Mouse (Mus musculus): ENCODE results near the gene Ifitm3. TPM values are rescaled to one million over a fixed set of nuclear protein-coding genes. Genes with fewer than 3 reads are reported as not detected.

The Ifitm3 gene
- polyA plus RNA-seq, 1 experiment from 2014 or later = 9.7 TPM

- 82% methylated on average over 4 of the region's 4 CpGs for WGBS
- ATAC-seq (replicated peaks; ENCODE audit: low FRiP score) (no peak), DNase-seq (ENCODE audit: low spot score) (no peak)
- Histone ChIP-seq H3K9ac (ENCODE audit: low read length) (no peak within 1 kb of the TSS), H3K36me3 (ENCODE audit: control insufficient read depth, insufficient read depth, low read length) (no peaks in the 10 kb centered on the region), H3K27me3 (ENCODE audit: control insufficient read depth, insufficient read depth, low read length) (no peaks in the 10 kb centered on the region; the same call in 1 of the 2 replicates), H3K9me3 (ENCODE audit: control insufficient read depth, low read length) (no peaks in the 10 kb centered on the region), H3K4me3 (ENCODE audit: low read depth, low read length) (no peak within 1 kb of the TSS), H3K4me2 (ENCODE audit: low read depth, low read length, severe bottlenecking) (no peak within 1 kb of the TSS), H3K27ac (ENCODE audit: low read depth, low read length) (no peak within 1 kb of the TSS), H3K4me1 (replicated peaks; ENCODE audit: control insufficient read depth, insufficient read depth, low read length) (peaks cover 6% of the 10 kb centered on the region; the same call in 1 of the 2 replicates)
These were observed 43.6 kb downstream of the Ifitm3 start, which contains the start of gene Ifitm1 for GRCm38 (mm10) chr7:140966921-140967320. TSS of gene Ifitm1 (plus strand) at chr7:140967221.

- Histone ChIP-seq H3K9ac (ENCODE audit: low read length) (no peak overlapping the region), H3K4me1 (replicated peaks; ENCODE audit: control insufficient read depth, insufficient read depth, low read length) (peaks cover 4% of the 10 kb centered on the region; the same call in 1 of the 2 replicates), H3K9me3 (ENCODE audit: control insufficient read depth, low read length) (no peaks in the 10 kb centered on the region), H3K4me3 (ENCODE audit: low read depth, low read length) (no peak overlapping the region), H3K27me3 (ENCODE audit: control insufficient read depth, insufficient read depth, low read length) (no peaks in the 10 kb centered on the region), H3K36me3 (ENCODE audit: control insufficient read depth, insufficient read depth, low read length) (no peaks in the 10 kb centered on the region), H3K27ac (ENCODE audit: low read depth, low read length) (no peak overlapping the region), H3K4me2 (ENCODE audit: low read depth, low read length, severe bottlenecking) (no peak overlapping the region)
- DNase-seq (ENCODE audit: low spot score) (no peak), ATAC-seq (replicated peaks; ENCODE audit: low FRiP score) (no peak)
- 33% methylated on average over 2 of the region's 2 CpGs for WGBS
These were observed 47.8 kb downstream of the Ifitm3 start for GRCm38 (mm10) chr7:140962733-140963132.

GRCm38 (mm10) chr7:140961416-140961815, 49.2 kb downstream of the Ifitm3 start:
- H3K4me3 ChIP-seq (ENCODE audit: low read depth, low read length) = no peak overlapping the region
- ATAC-seq (replicated peaks; ENCODE audit: low FRiP score) = no peak
- H3K27me3 ChIP-seq (ENCODE audit: control insufficient read depth, insufficient read depth, low read length) = 0 out of 2 replicates have a peak, but pooled peaks cover 2% of the 10 kb centered on the region
- H3K9me3 ChIP-seq (ENCODE audit: control insufficient read depth, low read length) = no peaks in the 10 kb centered on the region
- H3K9ac ChIP-seq (ENCODE audit: low read length) = no peak overlapping the region
- H3K4me2 ChIP-seq (ENCODE audit: low read depth, low read length, severe bottlenecking) = no peak overlapping the region
- H3K27ac ChIP-seq (ENCODE audit: low read depth, low read length) = no peak overlapping the region
- no peaks in the 10 kb centered on the region for H3K36me3 ChIP-seq (ENCODE audit: control insufficient read depth, insufficient read depth, low read length)
- 52% methylated on average over 2 of the region's 2 CpGs for WGBS
- no peak for DNase-seq (ENCODE audit: low spot score)
- H3K4me1 ChIP-seq (replicated peaks; ENCODE audit: control insufficient read depth, insufficient read depth, low read length) = 0 out of 2 replicates have a peak, but pooled peaks cover 2% of the 10 kb centered on the region

GRCm38 (mm10) chr7:140960026-140960425, 50.5 kb downstream of the Ifitm3 start:
- no peak overlapping the region for H3K4me3 ChIP-seq (ENCODE audit: low read depth, low read length)
- H3K36me3 ChIP-seq (ENCODE audit: control insufficient read depth, insufficient read depth, low read length) = no peaks in the 10 kb centered on the region
- H3K9ac ChIP-seq (ENCODE audit: low read length) = no peak overlapping the region
- H3K4me2 ChIP-seq (ENCODE audit: low read depth, low read length, severe bottlenecking) = no peak overlapping the region
- WGBS = 36% methylated on average over 5 of the region's 5 CpGs
- 0 out of 2 replicates have a peak, but pooled peaks cover 2% of the 10 kb centered on the region for H3K27me3 ChIP-seq (ENCODE audit: control insufficient read depth, insufficient read depth, low read length)
- H3K4me1 ChIP-seq (replicated peaks; ENCODE audit: control insufficient read depth, insufficient read depth, low read length) = 0 out of 2 replicates have a peak, but pooled peaks cover 5% of the 10 kb centered on the region
- ATAC-seq (replicated peaks; ENCODE audit: low FRiP score) = no peak
- DNase-seq (ENCODE audit: low spot score) = no peak
- no peak overlapping the region for H3K27ac ChIP-seq (ENCODE audit: low read depth, low read length)
- no peaks in the 10 kb centered on the region for H3K9me3 ChIP-seq (ENCODE audit: control insufficient read depth, low read length)

Other genes starting within 250 kb of the Ifitm3 start
- gene Cyp2e1, start 247.0 kb downstream of the Ifitm3 start, polyA plus RNA-seq (2014; fragmentation: Nextera tagmentation; extraction: Ambion mirVana) = not detected in 2 replicates
- not detected in 2 replicates for gene Syce1, start 222.9 kb downstream of the Ifitm3 start, polyA plus RNA-seq (2014; fragmentation: Nextera tagmentation; extraction: Ambion mirVana)
- gene Zfp941, start 188.6 kb downstream of the Ifitm3 start, polyA plus RNA-seq (2014; fragmentation: Nextera tagmentation; extraction: Ambion mirVana) = 4.6 and 5.2 TPM in 2 replicates
- gene Urah, start 175.8 kb downstream of the Ifitm3 start, polyA plus RNA-seq (2014; fragmentation: Nextera tagmentation; extraction: Ambion mirVana) = 0.48 TPM in 1 of 2 replicates, not detected in the other
- not detected in 2 replicates for gene Scgb1c1, start 165.2 kb downstream of the Ifitm3 start, polyA plus RNA-seq (2014; fragmentation: Nextera tagmentation; extraction: Ambion mirVana)
- not detected in 2 replicates for gene Odf3, start 163.0 kb downstream of the Ifitm3 start, polyA plus RNA-seq (2014; fragmentation: Nextera tagmentation; extraction: Ambion mirVana)
- not detected in 2 replicates for gene Gm45785, start 154.4 kb downstream of the Ifitm3 start, polyA plus RNA-seq (2014; fragmentation: Nextera tagmentation; extraction: Ambion mirVana)
- gene Ric8a, start 153.8 kb downstream of the Ifitm3 start, polyA plus RNA-seq (2014; fragmentation: Nextera tagmentation; extraction: Ambion mirVana) = 57.2 and 63.0 TPM in 2 replicates
- gene Bet1l, start 153.2 kb downstream of the Ifitm3 start, polyA plus RNA-seq (2014; fragmentation: Nextera tagmentation; extraction: Ambion mirVana) = 27.2 and 29.1 TPM in 2 replicates
- gene Psmd13, start 128.8 kb downstream of the Ifitm3 start, polyA plus RNA-seq (2014; fragmentation: Nextera tagmentation; extraction: Ambion mirVana) = 242 and 244 TPM in 2 replicates
- 24.3 and 25.2 TPM in 2 replicates for gene Sirt3, start 128.5 kb downstream of the Ifitm3 start, polyA plus RNA-seq (2014; fragmentation: Nextera tagmentation; extraction: Ambion mirVana)
- gene Cox8b, start 110.3 kb downstream of the Ifitm3 start, polyA plus RNA-seq (2014; fragmentation: Nextera tagmentation; extraction: Ambion mirVana) = not detected in 2 replicates
- 0.11 and 0.37 TPM in 2 replicates for gene Nlrp6, start 89.9 kb downstream of the Ifitm3 start, polyA plus RNA-seq (2014; fragmentation: Nextera tagmentation; extraction: Ambion mirVana)
- gene Pgghg, start 69.4 kb downstream of the Ifitm3 start, polyA plus RNA-seq (2014; fragmentation: Nextera tagmentation; extraction: Ambion mirVana) = 15.8 and 16.1 TPM in 2 replicates
- gene Ifitm5, start 60.5 kb downstream of the Ifitm3 start, polyA plus RNA-seq (2014; fragmentation: Nextera tagmentation; extraction: Ambion mirVana) = 0.49 TPM in 1 of 2 replicates, not detected in the other
- not detected in 2 replicates for gene Gm45717, start 54.8 kb downstream of the Ifitm3 start, polyA plus RNA-seq (2014; fragmentation: Nextera tagmentation; extraction: Ambion mirVana)
- 225 and 231 TPM in 2 replicates for gene Ifitm2, start 54.8 kb downstream of the Ifitm3 start, polyA plus RNA-seq (2014; fragmentation: Nextera tagmentation; extraction: Ambion mirVana)
- 5.6 and 8.1 TPM in 2 replicates for gene Ifitm1, start 43.5 kb downstream of the Ifitm3 start, polyA plus RNA-seq (2014; fragmentation: Nextera tagmentation; extraction: Ambion mirVana)
- gene Ifitm6, start 7.2 kb upstream of the Ifitm3 start, polyA plus RNA-seq (2014; fragmentation: Nextera tagmentation; extraction: Ambion mirVana) = not detected in 2 replicates
- gene Gm17387, start 18.4 kb upstream of the Ifitm3 start, polyA plus RNA-seq (2014; fragmentation: Nextera tagmentation; extraction: Ambion mirVana) = not detected in 2 replicates
- gene B4galnt4, start 50.3 kb upstream of the Ifitm3 start, polyA plus RNA-seq (2014; fragmentation: Nextera tagmentation; extraction: Ambion mirVana) = 22.3 and 23.5 TPM in 2 replicates
- gene Pkp3, start 67.4 kb upstream of the Ifitm3 start, polyA plus RNA-seq (2014; fragmentation: Nextera tagmentation; extraction: Ambion mirVana) = 1.1 and 1.9 TPM in 2 replicates
- 1.2 and 1.8 TPM in 2 replicates for gene Sigirr, start 89.8 kb upstream of the Ifitm3 start, polyA plus RNA-seq (2014; fragmentation: Nextera tagmentation; extraction: Ambion mirVana)
- 0.21 and 0.39 TPM in 2 replicates for gene Ano9, start 107.0 kb upstream of the Ifitm3 start, polyA plus RNA-seq (2014; fragmentation: Nextera tagmentation; extraction: Ambion mirVana)
- 70.9 and 75.3 TPM in 2 replicates for gene Ptdss2, start 111.6 kb upstream of the Ifitm3 start, polyA plus RNA-seq (2014; fragmentation: Nextera tagmentation; extraction: Ambion mirVana)
- gene Rnh1, start 162.1 kb upstream of the Ifitm3 start, polyA plus RNA-seq (2014; fragmentation: Nextera tagmentation; extraction: Ambion mirVana) = 56.7 and 65.2 TPM in 2 replicates
- 87.5 and 116 TPM in 2 replicates for gene Hras, start 183.2 kb upstream of the Ifitm3 start, polyA plus RNA-seq (2014; fragmentation: Nextera tagmentation; extraction: Ambion mirVana)
- 14.0 and 16.1 TPM in 2 replicates for gene Lrrc56, start 183.4 kb upstream of the Ifitm3 start, polyA plus RNA-seq (2014; fragmentation: Nextera tagmentation; extraction: Ambion mirVana)
- gene Lmntd2, start 203.3 kb upstream of the Ifitm3 start, polyA plus RNA-seq (2014; fragmentation: Nextera tagmentation; extraction: Ambion mirVana) = 3.3 TPM in 2 replicates
- 47.4 and 49.3 TPM in 2 replicates for gene Rassf7, start 205.1 kb upstream of the Ifitm3 start, polyA plus RNA-seq (2014; fragmentation: Nextera tagmentation; extraction: Ambion mirVana)
- gene Phrf1, start 218.0 kb upstream of the Ifitm3 start, polyA plus RNA-seq (2014; fragmentation: Nextera tagmentation; extraction: Ambion mirVana) = 99.6 and 102 TPM in 2 replicates